Mouse (Mus musculus) liver, embryonic 11.5 days (tissue): ENCODE results near the gene Rps27a. TPM values are rescaled to one million over a fixed set of nuclear protein-coding genes. Genes with fewer than 3 reads are reported as not detected.
"Not testable (repeated sequence)": the region's sequence is repeated elsewhere in the genome, so short reads cannot be mapped to it uniquely, and the experiment has no call there.

Experiments
- ATAC-seq: fragments of 200-750 bp; cut with Nextera tagmentation; replicated peaks from 2 replicates; pipeline ENCODE4 v1.8.0; 2017; ENCODE audit warnings: moderate number of reproducible peaks, mild to moderate bottlenecking, moderate TSS enrichment, moderate library complexity; ENCODE audit not compliant: low FRiP score
- DNase-seq: peaks from one replicate; pipeline ENCODE4 v3.0.0-alpha.2; 2017; ENCODE audit warnings: low spot score
- H3K27ac ChIP-seq: fragments of 300-500 bp; sonication (generic); 2 replicates; pipeline ENCODE4 v1.5.1; 2014; ENCODE audit warnings: mild to moderate bottlenecking, low read depth, low read length, control low read depth
- H3K27me3 ChIP-seq: fragments of 300-500 bp; sonication (generic); replicated peaks from 2 replicates; pipeline ENCODE4 v1.6.1; 2014; ENCODE audit warnings: low read length, mixed read lengths; ENCODE audit not compliant: control insufficient read depth, insufficient read depth
- H3K36me3 ChIP-seq: fragments of 300-500 bp; sonication (generic); 2 replicates; pipeline ENCODE4 v1.6.1; 2014; ENCODE audit warnings: mild to moderate bottlenecking, low read length, moderate library complexity, mixed read lengths; ENCODE audit not compliant: control insufficient read depth, insufficient read depth
- H3K4me1 ChIP-seq: fragments of 300-500 bp; sonication (generic); replicated peaks from 2 replicates; pipeline ENCODE4 v1.6.1; 2014; ENCODE audit warnings: low read length, mixed read lengths; ENCODE audit not compliant: control insufficient read depth, insufficient read depth
- H3K4me2 ChIP-seq: fragments of 300-500 bp; sonication (generic); 2 replicates; pipeline ENCODE4 v1.6.1; 2014; ENCODE audit warnings: mild to moderate bottlenecking, control low read depth, moderate library complexity
- H3K4me3 ChIP-seq: fragments of 300-500 bp; sonication (generic); 2 replicates; pipeline ENCODE4 v1.5.1; 2014; ENCODE audit warnings: low read depth, low read length, control low read depth
- H3K9ac ChIP-seq: fragments of 300-500 bp; sonication (generic); 2 replicates; pipeline ENCODE4 v1.6.1; 2014; ENCODE audit warnings: low read depth, low read length, control low read depth
- H3K9me3 ChIP-seq: fragments of 300-500 bp; sonication (generic); 2 replicates; pipeline ENCODE4 v1.6.1; 2016; ENCODE audit warnings: low read length, inconsistent platforms, mixed read lengths; ENCODE audit not compliant: control insufficient read depth
- WGBS: fragments of 180-500 bp; shearing (Covaris S2); extraction: QIAGEN DNeasy Blood & Tissue Kit; methylation state at CpG from one replicate; pipeline ENCODE4 v1.1.7; 2014; 5-methylcytosine and 5-hydroxymethylcytosine counted together
- polyA plus RNA-seq: library from polyadenylated mRNA; unstranded; fragments of >200 nt; fragmentation: Nextera tagmentation; extraction: Ambion mirVana; gene quantifications from 2 replicates; pipeline ENCODE4 v1.2.1, GENCODE M21; 2014

The Rps27a gene
- polyA plus RNA-seq, 1 experiment from 2014 or later = 1,526 TPM

GRCm38 (mm10) chr11:29549425-29549778 is 1.5 kb upstream of the Rps27a start:
- no peak overlapping the region for H3K9ac ChIP-seq
- H3K27me3 ChIP-seq = no peaks in the 10 kb centered on the region
- H3K27ac ChIP-seq = no peak overlapping the region
- H3K4me3 ChIP-seq = no peak overlapping the region
- no peak overlapping the region; the same call in 1 of the 2 replicates for H3K4me2 ChIP-seq
- H3K4me1 ChIP-seq = peaks cover 6% of the 10 kb centered on the region
- H3K36me3 ChIP-seq = peaks cover 18% of the 10 kb centered on the region
- WGBS = 60% methylated on average over 1 of the region's 1 CpGs
- H3K9me3 ChIP-seq = no peaks in the 10 kb centered on the region
- ATAC-seq (no peak), DNase-seq (no peak)

- Histone ChIP-seq H3K4me3 (peak overlapping the region; percentile 62), H3K4me1 (peaks cover 6% of the 10 kb centered on the region), H3K27me3 (no peaks in the 10 kb centered on the region), H3K9me3 (no peaks in the 10 kb centered on the region), H3K4me2 (peak overlapping the region; percentile 76), H3K9ac (peak overlapping the region; percentile 90), H3K27ac (peak overlapping the region; percentile 87; the same call in 1 of the 2 replicates), H3K36me3 (peaks cover 23% of the 10 kb centered on the region)
- DNase-seq (no peak), ATAC-seq (no peak)
- 18% methylated on average over 23 of the region's 23 CpGs for WGBS
These were observed 855 bp upstream of the Rps27a start for GRCm38 (mm10) chr11:29548504-29549424.

- H3K4me3 ChIP-seq = peak overlapping the region; percentile 62
- no peaks in the 10 kb centered on the region for H3K9me3 ChIP-seq
- peaks cover 6% of the 10 kb centered on the region for H3K4me1 ChIP-seq
- H3K36me3 ChIP-seq = peaks cover 23% of the 10 kb centered on the region
- under 1% methylated on average over 27 of the region's 27 CpGs for WGBS
- H3K9ac ChIP-seq = peak overlapping the region; percentile 90
- H3K27me3 ChIP-seq = no peaks in the 10 kb centered on the region
- peak overlapping the region; percentile 87 for H3K27ac ChIP-seq
- ATAC-seq (peak; percentile 25), DNase-seq (no peak)
- peak overlapping the region; percentile 86 for H3K4me2 ChIP-seq
These were observed 609 bp downstream of the Rps27a start for GRCm38 (mm10) chr11:29547249-29547751.

GRCm38 (mm10) chr11:29546762-29547161 is 1.1 kb downstream of the Rps27a start:
- H3K4me3 ChIP-seq = peak overlapping the region; percentile 62
- ATAC-seq (no peak), DNase-seq (no peak)
- no peaks in the 10 kb centered on the region for H3K9me3 ChIP-seq
- WGBS = 8% methylated on average over 2 of the region's 2 CpGs
- peak overlapping the region; percentile 90 for H3K9ac ChIP-seq
- H3K27ac ChIP-seq = peak overlapping the region; percentile 87
- H3K4me2 ChIP-seq = peak overlapping the region; percentile 86
- H3K4me1 ChIP-seq = peaks cover 6% of the 10 kb centered on the region
- H3K36me3 ChIP-seq = peaks cover 25% of the 10 kb centered on the region
- H3K27me3 ChIP-seq = no peaks in the 10 kb centered on the region

GRCm38 (mm10) chr11:29546297-29546696 is 1.6 kb downstream of the Rps27a start:
- ATAC-seq, H3K9me3 ChIP-seq, DNase-seq, H3K4me1 ChIP-seq, H3K27me3 ChIP-seq: not testable (repeated sequence)
- Histone ChIP-seq H3K27ac (peak overlapping the region; percentile 87), H3K9ac (peak overlapping the region; percentile 90), H3K4me3 (peak overlapping the region; percentile 62), H3K4me2 (peak overlapping the region; percentile 86), H3K36me3 (peaks cover 29% of the 10 kb centered on the region)
- 64% methylated on average over 2 of the region's 2 CpGs for WGBS

GRCm38 (mm10) chr11:29545150-29545752 is 2.7 kb downstream of the Rps27a start:
- H3K27me3 ChIP-seq, H3K9me3 ChIP-seq, ATAC-seq, H3K27ac ChIP-seq, H3K4me2 ChIP-seq, H3K4me1 ChIP-seq, DNase-seq, H3K9ac ChIP-seq: not testable (repeated sequence)
- 0 out of 2 replicates have a peak overlapping the region, but pooled peaks have one; percentile 62 for H3K4me3 ChIP-seq
- peaks cover 33% of the 10 kb centered on the region for H3K36me3 ChIP-seq
- 80% methylated on average over 4 of the region's 4 CpGs for whole genome bisulfite sequencing

GRCm38 (mm10) chr11:29544225-29544945 is 3.5 kb downstream of the Rps27a start:
- H3K27ac ChIP-seq = no peak overlapping the region
- H3K27me3 ChIP-seq = no peaks in the 10 kb centered on the region
- H3K9ac ChIP-seq = no peak overlapping the region
- no peaks in the 10 kb centered on the region for H3K9me3 ChIP-seq
- 86% methylated on average over 3 of the region's 3 CpGs for WGBS
- H3K4me1 ChIP-seq = peaks cover 6% of the 10 kb centered on the region
- ATAC-seq = no peak
- H3K4me2 ChIP-seq = no peak overlapping the region
- peaks cover 34% of the 10 kb centered on the region for H3K36me3 ChIP-seq
- no peak overlapping the region for H3K4me3 ChIP-seq
- no peak for DNase-seq

- H3K9ac ChIP-seq = no peak overlapping the region
- H3K4me3 ChIP-seq = no peak overlapping the region
- DNase-seq (no peak), ATAC-seq (no peak)
- WGBS = 97% methylated on average over 1 of the region's 1 CpGs
- H3K9me3 ChIP-seq = no peaks in the 10 kb centered on the region
- no peak overlapping the region for H3K4me2 ChIP-seq
- H3K36me3 ChIP-seq = peaks cover 33% of the 10 kb centered on the region
- no peaks in the 10 kb centered on the region for H3K4me1 ChIP-seq
- no peak overlapping the region for H3K27ac ChIP-seq
- no peaks in the 10 kb centered on the region for H3K27me3 ChIP-seq
These were observed 9.7 kb downstream of the Rps27a start for GRCm38 (mm10) chr11:29538201-29538600.
